Mouse (Mus musculus): ENCODE measurements around the gene Gm10570.

The Gm10570 gene

DNA sequence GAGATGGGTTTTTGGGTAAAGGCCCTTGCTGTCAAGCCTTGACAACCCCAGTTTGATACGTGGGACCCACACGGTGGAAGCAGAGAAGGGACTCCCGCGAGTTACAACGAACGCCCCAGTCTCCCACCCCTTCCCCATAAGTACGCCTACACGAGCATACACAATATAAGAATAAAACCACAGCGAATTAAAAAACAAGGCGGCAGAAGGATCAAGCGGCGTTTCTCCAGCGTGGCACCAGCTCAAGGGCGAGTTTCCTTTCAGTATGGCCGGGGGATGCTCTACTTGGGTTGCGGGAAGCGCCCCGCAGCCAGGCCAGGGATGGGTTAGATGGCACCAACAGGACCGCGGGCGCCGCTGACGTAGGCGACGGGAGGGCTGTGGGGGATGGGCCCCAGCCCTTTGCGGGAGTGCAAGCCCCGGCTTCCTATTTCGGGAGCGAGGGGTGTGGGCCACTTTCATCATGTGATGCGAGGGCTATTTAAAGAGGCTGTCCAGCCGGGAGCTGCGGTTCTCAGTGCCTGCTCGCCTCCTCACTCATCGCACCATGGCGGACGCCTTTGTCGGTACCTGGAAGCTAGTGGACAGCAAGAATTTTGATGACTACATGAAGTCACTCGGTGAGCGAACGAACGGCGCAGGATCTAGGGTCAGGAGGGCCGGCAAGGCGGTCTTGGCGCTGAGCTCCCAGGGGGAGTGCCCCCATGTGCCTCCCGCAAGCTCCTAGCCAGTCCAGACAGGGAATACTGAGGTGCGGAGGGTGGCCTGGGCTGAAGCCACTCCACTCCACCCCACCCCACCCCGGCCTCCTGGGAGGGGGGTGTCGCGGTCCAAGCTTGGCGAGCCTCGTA lies at the start of gene Gm10570, which contains the start of gene Fabp3:
TSS of gene Gm10570 (minus strand) at position 444 of the 851 bp plus-strand sequence.
TSS of gene Fabp3 (plus strand) at position 365 of the 851 bp plus-strand sequence.
- peak; percentile 63 for DNase-seq (ENCODE audit: low spot score)

DNA sequence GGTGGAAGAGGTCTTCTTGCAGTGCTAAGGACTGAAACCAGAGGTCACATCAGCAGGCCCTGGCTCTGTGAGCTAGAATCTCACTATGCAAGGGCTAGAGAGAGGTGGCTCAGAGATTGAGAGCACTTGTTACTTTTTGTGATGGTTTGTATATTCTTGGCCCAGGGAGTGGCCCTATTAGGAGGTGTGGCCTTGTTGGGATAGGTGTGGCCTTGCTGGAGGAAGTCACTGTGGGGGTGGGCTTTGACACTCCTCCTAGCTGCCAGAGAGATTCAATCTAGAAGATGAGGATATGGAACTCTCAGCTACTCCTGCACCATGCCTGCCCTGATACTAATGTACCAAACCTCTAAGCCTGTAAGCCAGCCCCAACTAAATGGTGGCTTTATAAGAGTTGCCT lies 49.5 kb upstream of the Gm10570 start:
- DNase-seq (ENCODE audit: low spot score): no peak

GRCm38 (mm10) chr4:130352588-130352987 lies 44.1 kb upstream of the Gm10570 start:
- no peak for DNase-seq (ENCODE audit: low spot score)

GRCm38 (mm10) chr4:130350690-130351422 lies 42.4 kb upstream of the Gm10570 start:
- no peak for DNase-seq (ENCODE audit: low spot score)

GRCm38 (mm10) chr4:130349666-130350065 lies 41.2 kb upstream of the Gm10570 start:
- DNase-seq (ENCODE audit: low spot score): no peak

- DNase-seq (ENCODE audit: low spot score): peak; percentile 78
Measured at GRCm38 (mm10) chr4:130341691-130342090, 33.2 kb upstream of the Gm10570 start.

DNA sequence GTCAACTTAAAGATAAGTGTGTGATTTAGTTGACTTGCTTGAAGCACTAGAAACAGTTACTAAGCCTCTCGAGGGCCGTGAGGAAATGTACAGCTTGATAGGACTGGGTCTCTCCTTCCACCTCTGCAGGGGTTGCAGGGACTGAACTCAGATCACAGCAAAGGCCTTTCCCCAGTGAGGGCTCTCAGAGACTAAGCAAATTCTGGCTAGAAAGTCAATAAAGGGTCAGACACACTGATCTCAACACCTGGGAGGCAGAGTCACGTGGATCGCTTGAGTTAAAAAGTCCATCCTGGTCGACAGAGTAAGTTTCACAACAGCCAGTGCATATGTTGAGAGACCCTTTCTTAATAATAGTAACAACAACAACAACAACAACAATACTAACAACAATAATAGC lies 27.4 kb upstream of the Gm10570 start:
- no peak for DNase-seq (ENCODE audit: low spot score)

DNA sequence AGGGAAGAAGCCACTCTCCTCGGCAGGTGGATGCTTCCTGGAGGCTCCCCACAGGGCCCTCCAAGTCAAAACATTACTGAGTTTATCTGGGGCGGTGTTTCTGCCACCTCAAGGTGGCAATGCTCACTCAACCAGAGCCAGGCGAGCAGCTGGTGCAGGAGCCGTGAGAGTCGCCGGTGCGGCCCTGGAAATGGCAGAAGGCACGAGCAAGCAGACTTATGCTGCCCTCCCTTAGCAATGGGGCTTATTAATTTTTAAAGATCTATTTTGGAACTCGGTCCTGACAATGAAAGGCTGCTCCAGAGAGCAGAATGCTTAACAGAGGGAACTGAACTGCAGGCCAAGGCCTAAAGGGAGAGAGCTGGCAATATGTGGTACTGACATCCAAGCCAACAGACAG lies 18.9 kb upstream of the Gm10570 start:
- DNase-seq (ENCODE audit: low spot score): no peak

GRCm38 (mm10) chr4:130325446-130325845 lies 17.0 kb upstream of the Gm10570 start:
- no peak for DNase-seq (ENCODE audit: low spot score)

- no peak for DNase-seq (ENCODE audit: low spot score)
Measured at GRCm38 (mm10) chr4:130323607-130324006, 15.1 kb upstream of the Gm10570 start.

DNA sequence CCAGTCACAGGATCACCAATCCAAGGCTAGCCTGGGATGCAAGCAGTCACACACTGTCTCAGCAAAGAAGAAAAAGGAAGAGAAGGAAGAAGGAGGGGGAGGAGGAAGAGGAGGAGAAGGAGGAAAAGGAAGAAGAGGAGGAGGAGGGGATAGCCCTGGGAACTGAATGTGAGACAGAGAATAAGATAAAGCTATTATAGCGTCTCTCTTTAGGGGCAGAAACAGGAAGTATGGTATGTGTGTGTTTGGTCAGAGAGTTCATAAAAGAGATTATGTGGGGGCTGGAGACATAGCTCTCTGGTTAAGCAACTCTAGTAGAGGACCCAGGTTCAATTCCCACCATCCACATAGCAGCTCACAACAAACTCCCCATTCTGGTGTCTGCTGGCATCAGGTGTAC lies 14.7 kb upstream of the Gm10570 start:
- no peak for DNase-seq (ENCODE audit: low spot score)

DNA sequence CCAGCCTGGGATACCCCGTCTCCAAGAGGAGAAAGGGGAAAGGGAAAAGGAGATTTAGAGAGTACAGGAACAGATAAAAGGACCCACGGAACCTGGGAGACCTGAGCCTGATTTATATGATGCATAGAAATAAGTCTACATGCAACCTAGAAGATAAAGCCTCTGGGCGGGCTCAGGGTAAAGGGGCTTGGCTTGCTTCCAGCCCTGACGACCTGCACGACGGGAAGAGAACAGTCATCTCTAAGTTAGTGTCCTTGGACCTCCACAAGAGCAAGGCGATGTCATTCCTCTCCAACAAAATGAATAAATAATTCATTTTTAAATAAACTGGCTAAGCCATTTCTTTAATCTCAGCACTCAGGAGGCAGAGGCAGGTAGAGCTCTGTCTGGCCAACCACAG lies 14.1 kb upstream of the Gm10570 start:
- DNase-seq (ENCODE audit: low spot score): no peak

DNA sequence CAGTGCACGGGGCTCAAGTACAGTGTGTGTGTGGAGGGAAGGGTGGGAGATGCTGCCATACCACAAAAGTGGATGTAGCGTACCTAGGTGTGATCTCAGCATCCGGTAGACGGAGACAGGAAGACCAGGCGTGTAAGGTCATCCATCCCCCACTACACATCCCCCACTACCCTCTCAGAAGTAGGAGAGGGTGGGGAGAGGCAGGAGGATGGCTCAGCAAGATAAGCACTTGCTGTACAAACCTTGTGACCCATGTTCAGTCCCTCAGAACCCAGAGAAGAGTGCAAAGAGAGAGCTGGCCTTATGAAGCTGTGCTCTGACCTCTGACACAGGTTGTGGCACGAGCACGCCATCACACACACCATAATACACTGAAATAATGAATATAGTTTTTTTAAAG lies 13.2 kb upstream of the Gm10570 start:
- DNase-seq (ENCODE audit: low spot score): no peak

DNA sequence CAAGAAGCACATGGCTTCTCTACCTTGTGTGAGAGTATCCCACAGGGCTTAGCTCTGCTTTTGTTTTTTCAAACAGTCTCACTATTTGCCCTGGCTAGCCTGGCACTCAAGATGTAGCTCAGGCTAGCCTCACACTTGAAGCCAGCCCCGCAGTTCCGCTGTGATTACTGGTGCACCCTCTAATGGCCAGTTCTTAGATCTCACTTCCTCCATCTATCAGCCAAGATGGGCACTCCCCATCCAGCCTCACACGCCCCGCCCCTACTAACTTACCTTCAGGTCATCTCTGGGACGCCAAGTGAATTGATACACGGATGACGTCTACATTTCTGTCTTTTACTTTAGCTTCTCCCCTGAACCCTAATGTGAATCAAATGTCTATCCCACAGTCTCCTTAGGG lies 11.1 kb upstream of the Gm10570 start:
- DNase-seq (ENCODE audit: low spot score): no peak

- DNase-seq (ENCODE audit: low spot score): no peak
Measured at GRCm38 (mm10) chr4:130318122-130318521, 9.6 kb upstream of the Gm10570 start.

DNA sequence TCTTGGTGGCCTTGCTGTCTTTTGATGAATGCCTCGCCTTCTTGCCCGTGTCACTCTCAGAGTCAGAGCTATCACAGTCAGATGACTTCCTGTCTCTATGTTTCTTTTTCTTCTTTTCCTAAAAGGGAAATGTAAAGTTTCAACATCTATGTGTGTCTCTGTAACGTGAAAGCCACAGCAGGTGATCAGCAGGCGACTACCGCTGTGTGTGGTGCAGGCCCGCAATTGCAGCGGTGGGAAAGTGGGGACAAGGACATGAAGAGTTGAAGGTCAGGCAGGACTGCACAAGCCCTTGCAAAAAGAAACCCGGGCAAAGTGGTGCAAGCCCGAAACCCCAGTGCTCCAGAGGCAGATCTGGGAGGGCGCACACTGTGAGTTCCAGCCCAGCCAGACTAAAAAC lies 8.2 kb upstream of the Gm10570 start:
- DNase-seq (ENCODE audit: low spot score): no peak

DNA sequence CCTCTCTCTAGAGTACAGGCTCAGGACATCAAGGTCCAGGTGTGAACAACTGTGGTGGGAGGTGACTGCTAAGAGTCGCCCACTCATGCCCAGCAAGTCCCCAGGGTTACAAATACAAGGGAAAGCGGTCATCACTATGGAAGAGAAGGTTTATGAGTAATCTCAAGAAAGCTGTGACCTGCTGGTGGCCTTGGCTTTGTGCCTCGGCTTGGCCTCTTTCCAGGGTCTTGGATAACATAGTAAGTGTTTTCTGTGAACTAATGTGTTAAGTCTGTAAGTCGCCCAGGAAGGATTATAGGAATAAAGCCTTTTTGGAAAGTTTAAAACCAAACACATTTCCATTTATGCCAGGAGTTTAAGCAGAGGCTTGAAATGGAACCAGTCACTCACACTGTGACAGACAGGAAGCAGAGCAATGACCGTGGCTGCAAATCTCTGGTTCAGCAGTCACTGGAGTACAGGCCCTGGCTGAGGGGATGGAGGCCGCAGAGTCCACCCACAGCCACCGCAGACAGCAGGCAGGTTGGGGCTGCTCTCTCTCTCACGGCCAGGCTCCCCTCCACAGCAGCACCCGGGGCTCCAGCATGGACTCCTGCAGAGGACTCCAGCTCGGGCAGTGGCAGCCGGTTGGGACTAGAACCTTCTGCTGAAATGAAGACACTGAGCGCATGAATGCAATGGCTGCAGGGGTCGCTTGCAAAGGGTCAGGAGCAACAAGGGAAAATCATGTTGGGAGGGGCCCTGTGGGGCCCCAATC lies 7.5 kb upstream of the Gm10570 start:
- DNase-seq (ENCODE audit: low spot score): no peak

DNA sequence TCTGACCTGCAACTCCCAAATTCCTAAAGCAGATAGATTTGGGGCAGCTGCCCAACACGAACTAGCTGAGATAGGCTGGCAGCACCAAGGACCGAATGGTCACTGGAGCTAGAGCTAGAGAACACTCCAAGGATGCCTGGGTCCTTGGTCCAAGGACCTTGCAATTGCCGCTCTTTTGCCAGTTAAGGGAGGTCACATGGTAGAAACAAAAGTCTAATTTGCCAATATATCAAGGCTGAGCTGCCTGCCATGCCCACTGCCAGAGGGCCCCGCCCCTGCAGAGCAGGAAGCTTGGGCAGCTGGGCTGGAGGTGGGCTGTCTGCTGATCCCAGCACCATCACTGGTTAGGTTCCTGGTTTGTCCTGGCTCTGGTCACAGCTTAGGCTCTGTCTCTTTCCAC lies 5.1 kb upstream of the Gm10570 start:
- DNase-seq (ENCODE audit: low spot score): no peak

GRCm38 (mm10) chr4:130312526-130312925 lies 4.1 kb upstream of the Gm10570 start:
- DNase-seq (ENCODE audit: low spot score): no peak

- no peak for DNase-seq (ENCODE audit: low spot score)
Measured at GRCm38 (mm10) chr4:130309254-130309653, 780 bp upstream of the Gm10570 start.

GRCm38 (mm10) chr4:130307851-130308230 lies 633 bp downstream of the Gm10570 start:
- DNase-seq (ENCODE audit: low spot score): peak; percentile 89

DNA sequence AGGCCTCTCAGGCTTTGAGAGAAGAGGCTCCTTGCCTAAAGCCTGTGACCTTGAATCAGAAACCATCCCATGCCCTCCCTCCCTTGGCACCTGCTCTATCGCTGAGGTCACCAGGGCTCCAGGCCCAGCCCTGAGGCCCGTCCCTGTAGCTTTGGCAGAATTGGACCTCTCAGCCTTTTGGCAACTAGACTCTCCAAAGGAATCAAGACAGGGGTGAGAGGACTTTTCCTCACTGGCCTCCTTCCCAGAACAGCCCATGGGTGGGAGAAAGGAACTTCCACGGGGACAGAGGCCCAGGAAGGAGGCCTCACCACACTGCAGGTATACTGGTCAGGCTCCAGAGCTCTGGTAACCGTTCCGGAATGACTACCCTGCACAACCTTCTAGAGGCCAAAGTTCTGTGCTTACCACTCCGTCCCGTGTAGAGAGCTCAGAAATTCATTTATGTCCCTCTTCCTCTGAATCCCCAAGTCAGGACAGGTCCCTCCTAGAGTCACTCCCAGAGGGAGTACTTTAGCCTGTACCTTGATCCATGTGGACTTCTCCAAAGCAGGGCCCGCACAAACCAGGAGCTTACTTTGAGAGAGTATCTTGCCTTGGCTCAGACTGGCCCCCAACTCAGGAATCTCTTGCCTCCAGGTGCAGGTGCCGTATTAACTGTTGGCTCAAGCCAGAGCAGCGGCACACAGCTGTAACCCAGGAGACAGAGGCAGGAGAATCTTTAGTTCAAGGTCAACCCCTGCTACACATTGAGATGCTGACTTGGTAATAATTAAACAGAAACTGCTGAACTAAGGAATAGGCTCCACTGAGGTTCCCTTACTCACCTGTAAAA lies 1.5 kb downstream of the Gm10570 start:
- no peak for DNase-seq (ENCODE audit: low spot score)

Data from embryo, embryonic 10 days (tissue).